Mouse (Mus musculus): Measurements from ENCODE around the gene Dis3l2. TPM values are rescaled to one million over a fixed set of nuclear protein-coding genes. Genes with fewer than 3 reads are reported as not detected.

The Dis3l2 gene
- total RNA-seq, 1 experiment, result 9.6 TPM

DNA sequence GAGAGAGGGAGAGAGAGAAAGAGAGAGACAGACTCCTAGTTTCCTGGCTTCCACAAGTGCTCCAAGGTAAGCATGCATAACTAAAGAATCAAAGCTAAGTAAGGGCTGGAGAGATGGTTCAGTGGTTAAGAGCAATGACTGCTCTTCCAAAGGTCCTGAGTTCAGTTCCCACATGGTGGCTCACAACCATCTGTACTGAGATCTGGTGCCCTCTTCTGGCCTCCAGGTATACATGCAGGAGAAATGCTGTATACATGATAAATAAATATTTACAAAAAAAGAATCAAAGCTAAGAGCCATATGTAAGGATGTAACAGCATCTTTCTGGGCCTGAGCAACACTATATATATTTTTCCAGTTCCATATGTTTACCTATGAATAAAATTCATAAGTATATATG lies 357.3 kb downstream of the Dis3l2 start:
- H3K27ac ChIP-seq (ENCODE audit: insufficient read depth, low read depth, low read length, poor library complexity, severe bottlenecking), result no peak overlapping the region
- in situ Hi-C loops (cut with MboI; ENCODE audit: low sequenced_read_pairs in 2 of 2, unreplicated experiment in 2 of 2), result no loop called here
- H3K36me3 ChIP-seq (ENCODE audit: control insufficient read depth, insufficient read depth, low read length, poor library complexity, severe bottlenecking), result no peaks in the 10 kb centered on the region
- no peaks in the 10 kb centered on the region; a peak in 1 of 4 replicates for H3K4me1 ChIP-seq (ENCODE audit: control insufficient read depth in 2 of 2, insufficient read depth in 2 of 2, low read length in 2 of 2, poor library complexity in 1 of 2)
- H3K4me3 ChIP-seq (ENCODE audit: insufficient read depth in 1 of 2, low read depth in 1 of 2, low read length in 2 of 2, poor library complexity in 1 of 2, severe bottlenecking in 1 of 2), result no peak overlapping the region
- H3K9me3 ChIP-seq (ENCODE audit: control insufficient read depth, insufficient read depth, low read depth, low read length), result no peaks in the 10 kb centered on the region
- DNase-seq (ENCODE audit: low read depth, low spot score), result no peak
- TF ChIP-seq ZC3H11A (IDR thresholded peaks at IDR 0.05; ENCODE audit: borderline replicate concordance, low read depth, low read length) (0 out of 2 replicates have a peak, but pooled peaks have one; percentile 15), HCFC1 (IDR thresholded peaks at IDR 0.05; ENCODE audit: borderline replicate concordance, insufficient read depth, low read length) (no peak)
- no peak overlapping the region for H3K9ac ChIP-seq (ENCODE audit: insufficient read depth, low read depth, low read length, poor library complexity, severe bottlenecking)

GRCm38 (mm10) chr1:87070720-87071119 lies 367.1 kb downstream of the Dis3l2 start:
- no peaks in the 10 kb centered on the region for H3K9me3 ChIP-seq (ENCODE audit: control insufficient read depth, insufficient read depth, low read depth, low read length)
- peak overlapping the region in 1 of 2 experiments; percentile 50; a peak in 1 of 4 replicates for H3K4me3 ChIP-seq (ENCODE audit: insufficient read depth in 1 of 2, low read depth in 1 of 2, low read length in 2 of 2, poor library complexity in 1 of 2, severe bottlenecking in 1 of 2)
- H3K36me3 ChIP-seq (ENCODE audit: control insufficient read depth, insufficient read depth, low read length, poor library complexity, severe bottlenecking), result no peaks in the 10 kb centered on the region
- H3K9ac ChIP-seq (ENCODE audit: insufficient read depth, low read depth, low read length, poor library complexity, severe bottlenecking), result no peak overlapping the region
- H3K27ac ChIP-seq (ENCODE audit: insufficient read depth, low read depth, low read length, poor library complexity, severe bottlenecking), result no peak overlapping the region
- TF ChIP-seq ZNF384 (IDR thresholded peaks at IDR 0.05; ENCODE audit: low read depth, low read length) (no peak), ZC3H11A (IDR thresholded peaks at IDR 0.05; ENCODE audit: borderline replicate concordance, low read depth, low read length) (0 out of 2 replicates have a peak, but pooled peaks have one; percentile 0), MAFK (IDR thresholded peaks at IDR 0.05; ENCODE audit: insufficient read depth, low read depth, low read length) (no peak), HCFC1 (IDR thresholded peaks at IDR 0.05; ENCODE audit: borderline replicate concordance, insufficient read depth, low read length) (no peak)
- in situ Hi-C loops (cut with MboI; ENCODE audit: low sequenced_read_pairs in 2 of 2, unreplicated experiment in 2 of 2), result no loop called here
- H3K4me1 ChIP-seq (ENCODE audit: control insufficient read depth in 2 of 2, insufficient read depth in 2 of 2, low read length in 2 of 2, poor library complexity in 1 of 2), result peaks cover 1 to 10% of the 10 kb centered on the region in 2 experiments; a peak in 1 of 4 replicates
- DNase-seq (ENCODE audit: low read depth, low spot score), result peak; percentile 45

DNA sequence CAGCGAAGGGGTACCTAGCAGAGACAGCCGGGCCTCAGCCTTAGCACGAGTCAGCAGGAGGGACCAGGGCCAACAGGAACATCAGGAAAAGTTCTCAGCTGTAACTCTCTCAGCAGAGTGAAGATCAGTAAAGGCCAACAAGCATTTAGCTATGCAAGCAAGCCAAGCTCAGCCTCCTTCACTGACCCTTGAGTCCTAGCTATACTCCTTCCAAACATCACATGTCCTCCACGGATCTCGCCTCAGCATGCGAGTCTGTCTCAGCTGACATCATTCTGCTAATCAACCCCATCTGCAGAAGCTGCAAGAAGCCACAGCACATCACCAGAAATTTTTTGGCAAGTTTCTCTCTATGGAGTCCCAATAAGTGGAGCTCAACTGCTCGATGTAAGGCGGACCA lies 370.2 kb downstream of the Dis3l2 start:
- Histone ChIP-seq H3K27ac (ENCODE audit: insufficient read depth, low read depth, low read length, poor library complexity, severe bottlenecking) (no peak overlapping the region), H3K4me1 (ENCODE audit: control insufficient read depth in 2 of 2, insufficient read depth in 2 of 2, low read length in 2 of 2, poor library complexity in 1 of 2) (no peaks in the 10 kb centered on the region), H3K9ac (ENCODE audit: insufficient read depth, low read depth, low read length, poor library complexity, severe bottlenecking) (no peak overlapping the region), H3K9me3 (ENCODE audit: control insufficient read depth, insufficient read depth, low read depth, low read length) (no peaks in the 10 kb centered on the region), H3K4me3 (ENCODE audit: insufficient read depth in 1 of 2, low read depth in 1 of 2, low read length in 2 of 2, poor library complexity in 1 of 2, severe bottlenecking in 1 of 2) (no peak overlapping the region), H3K36me3 (ENCODE audit: control insufficient read depth, insufficient read depth, low read length, poor library complexity, severe bottlenecking) (no peaks in the 10 kb centered on the region)
- in situ Hi-C loops (cut with MboI; ENCODE audit: low sequenced_read_pairs in 2 of 2, unreplicated experiment in 2 of 2), result no loop called here
- TF ChIP-seq MAFK (IDR thresholded peaks at IDR 0.05; ENCODE audit: insufficient read depth, low read depth, low read length) (no peak), ZC3H11A (IDR thresholded peaks at IDR 0.05; ENCODE audit: borderline replicate concordance, low read depth, low read length) (no peak), HCFC1 (IDR thresholded peaks at IDR 0.05; ENCODE audit: borderline replicate concordance, insufficient read depth, low read length) (no peak), CHD2 (IDR thresholded peaks at IDR 0.05; ENCODE audit: low read depth, low read length) (no peak), ZNF384 (IDR thresholded peaks at IDR 0.05; ENCODE audit: low read depth, low read length) (no peak)
- no peak for DNase-seq (ENCODE audit: low read depth, low spot score)

- Histone ChIP-seq H3K4me1 (ENCODE audit: control insufficient read depth in 2 of 2, insufficient read depth in 2 of 2, low read length in 2 of 2, poor library complexity in 1 of 2) (no peaks in the 10 kb centered on the region; a peak in 1 of 4 replicates), H3K36me3 (ENCODE audit: control insufficient read depth, insufficient read depth, low read length, poor library complexity, severe bottlenecking) (no peaks in the 10 kb centered on the region), H3K9ac (ENCODE audit: insufficient read depth, low read depth, low read length, poor library complexity, severe bottlenecking) (no peak overlapping the region), H3K4me3 (ENCODE audit: insufficient read depth in 1 of 2, low read depth in 1 of 2, low read length in 2 of 2, poor library complexity in 1 of 2, severe bottlenecking in 1 of 2) (no peak overlapping the region), H3K27ac (ENCODE audit: insufficient read depth, low read depth, low read length, poor library complexity, severe bottlenecking) (no peak overlapping the region), H3K9me3 (ENCODE audit: control insufficient read depth, insufficient read depth, low read depth, low read length) (no peaks in the 10 kb centered on the region)
- no peak for DNase-seq (ENCODE audit: low read depth, low spot score)
- TF ChIP-seq ZNF384 (IDR thresholded peaks at IDR 0.05; ENCODE audit: low read depth, low read length) (no peak), ZC3H11A (IDR thresholded peaks at IDR 0.05; ENCODE audit: borderline replicate concordance, low read depth, low read length) (no peak), MAFK (IDR thresholded peaks at IDR 0.05; ENCODE audit: insufficient read depth, low read depth, low read length) (no peak), HCFC1 (IDR thresholded peaks at IDR 0.05; ENCODE audit: borderline replicate concordance, insufficient read depth, low read length) (no peak), CHD2 (IDR thresholded peaks at IDR 0.05; ENCODE audit: low read depth, low read length) (no peak)
- in situ Hi-C loops (cut with MboI; ENCODE audit: low sequenced_read_pairs in 2 of 2, unreplicated experiment in 2 of 2), result no loop called here
These were observed 382.6 kb downstream of the Dis3l2 start for GRCm38 (mm10) chr1:87086196-87086595.

- Histone ChIP-seq H3K4me1 (ENCODE audit: control insufficient read depth in 2 of 2, insufficient read depth in 2 of 2, low read length in 2 of 2, poor library complexity in 1 of 2) (no peaks in the 10 kb centered on the region; a peak in 1 of 4 replicates), H3K27ac (ENCODE audit: insufficient read depth, low read depth, low read length, poor library complexity, severe bottlenecking) (no peak overlapping the region), H3K9ac (ENCODE audit: insufficient read depth, low read depth, low read length, poor library complexity, severe bottlenecking) (no peak overlapping the region), H3K36me3 (ENCODE audit: control insufficient read depth, insufficient read depth, low read length, poor library complexity, severe bottlenecking) (no peaks in the 10 kb centered on the region), H3K9me3 (ENCODE audit: control insufficient read depth, insufficient read depth, low read depth, low read length) (no peaks in the 10 kb centered on the region), H3K4me3 (ENCODE audit: insufficient read depth in 1 of 2, low read depth in 1 of 2, low read length in 2 of 2, poor library complexity in 1 of 2, severe bottlenecking in 1 of 2) (peak overlapping the region in 1 of 2 experiments; percentile 7; a peak in 1 of 4 replicates)
- TF ChIP-seq ZNF384 (IDR thresholded peaks at IDR 0.05; ENCODE audit: low read depth, low read length), result no peak
- TF ChIP-seq CHD2 (IDR thresholded peaks at IDR 0.05; ENCODE audit: low read depth, low read length), result no peak
- TF ChIP-seq MAFK (IDR thresholded peaks at IDR 0.05; ENCODE audit: insufficient read depth, low read depth, low read length), result no peak
- no peak for TF ChIP-seq ZC3H11A (IDR thresholded peaks at IDR 0.05; ENCODE audit: borderline replicate concordance, low read depth, low read length)
- TF ChIP-seq HCFC1 (IDR thresholded peaks at IDR 0.05; ENCODE audit: borderline replicate concordance, insufficient read depth, low read length), result no peak
- in situ Hi-C loops (cut with MboI; ENCODE audit: low sequenced_read_pairs in 2 of 2, unreplicated experiment in 2 of 2), result no loop called here
- DNase-seq (ENCODE audit: low read depth, low spot score), result no peak
These were observed 383.4 kb downstream of the Dis3l2 start for GRCm38 (mm10) chr1:87086964-87087363.

Data from ES-E14 (cell line).